Mouse (Mus musculus) heart, embryonic 16.5 days (tissue): ENCODE measurements at regions not wholly inside any gene's neighbourhood (a gene's known extent, or its start where the extent isn't known, plus 50 kb on each side); places are given as distances from the start of the nearest gene placed in this dataset.

Source experiments
- ATAC-seq: fragments of 200-750 bp; cut with Nextera tagmentation; replicated peaks from 2 replicates; pipeline ENCODE4 v1.8.0; 2017; ENCODE audit warnings: moderate number of reproducible peaks; ENCODE audit not compliant: insufficient read depth, low FRiP score; ENCODE audit errors: extremely low read depth
- H3K27ac ChIP-seq: fragments of 300-500 bp; sonication (generic); 2 replicates; pipeline ENCODE4 v1.5.1; 2014; ENCODE audit warnings: mild to moderate bottlenecking, low read length, control low read depth, moderate library complexity
- H3K27me3 ChIP-seq: fragments of 300-500 bp; sonication (generic); 2 replicates; pipeline ENCODE4 v1.6.1; 2014; ENCODE audit warnings: low read length, mixed read lengths; ENCODE audit not compliant: control insufficient read depth, insufficient read depth
- H3K36me3 ChIP-seq: fragments of 300-500 bp; sonication (generic); 2 replicates; pipeline ENCODE4 v1.6.1; 2014; ENCODE audit not compliant: control insufficient read depth, insufficient read depth
- H3K4me1 ChIP-seq: fragments of 300-500 bp; sonication (generic); 2 replicates; pipeline ENCODE4 v1.6.1; 2014; ENCODE audit warnings: low read length, mixed read lengths; ENCODE audit not compliant: control insufficient read depth, insufficient read depth
- H3K4me2 ChIP-seq: fragments of 300-500 bp; sonication (generic); 2 replicates; pipeline ENCODE4 v1.6.1; 2014; ENCODE audit warnings: low read depth, mild to moderate bottlenecking, control low read depth, low read length
- H3K4me3 ChIP-seq: fragments of 300-500 bp; sonication (generic); 2 replicates; pipeline ENCODE4 v1.5.1; 2014; ENCODE audit warnings: mild to moderate bottlenecking, control low read depth, low read length
- H3K9ac ChIP-seq: fragments of 300-500 bp; sonication (generic); 2 replicates; pipeline ENCODE4 v1.6.1; 2014; ENCODE audit warnings: low read length, control low read depth
- H3K9me3 ChIP-seq: fragments of 300-500 bp; sonication (generic); replicated peaks from 2 replicates; pipeline ENCODE4 v1.6.1; 2016; ENCODE audit warnings: low read length; ENCODE audit not compliant: control insufficient read depth
- WGBS: fragments of 180-500 bp; shearing (Covaris S2); extraction: QIAGEN DNeasy Blood & Tissue Kit; methylation state at CpG from one replicate; pipeline ENCODE4 v1.1.7; 2014; 5-methylcytosine and 5-hydroxymethylcytosine counted together

DNA sequence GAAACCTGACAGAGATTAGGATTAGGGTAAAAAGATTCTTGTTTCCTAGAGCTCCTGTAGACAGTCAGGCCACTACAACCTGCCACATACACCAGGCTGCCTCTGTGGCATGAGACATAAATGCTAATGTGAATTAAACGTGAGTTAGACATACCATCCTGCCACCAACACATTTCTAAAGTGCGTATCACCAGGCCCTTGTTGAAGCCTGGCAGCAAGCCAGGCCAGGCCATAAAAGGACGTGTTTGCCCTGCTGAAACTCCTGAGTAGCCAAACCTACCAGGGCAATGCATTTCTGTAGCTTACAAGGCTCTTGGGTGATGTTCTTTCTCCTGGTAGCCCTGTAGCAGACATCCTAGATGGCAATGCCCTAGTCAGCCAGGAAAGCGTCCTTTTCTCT lies 63.4 kb upstream of the Gm5458 start:
- H3K4me3 ChIP-seq: no peak overlapping the region
- no peaks in the 10 kb centered on the region for H3K27me3 ChIP-seq
- no peaks in the 10 kb centered on the region for H3K9me3 ChIP-seq
- no peaks in the 10 kb centered on the region for H3K36me3 ChIP-seq
- ATAC-seq: 0 out of 2 replicates have a peak, but pooled peaks have one; percentile 49
- H3K9ac ChIP-seq: no peak overlapping the region
- 0 out of 2 replicates have a peak, but pooled peaks cover 7% of the 10 kb centered on the region for H3K4me1 ChIP-seq
- no peak overlapping the region for H3K4me2 ChIP-seq
- H3K27ac ChIP-seq: no peak overlapping the region
- 26% methylated on average over 4 of the region's 4 CpGs for WGBS

DNA sequence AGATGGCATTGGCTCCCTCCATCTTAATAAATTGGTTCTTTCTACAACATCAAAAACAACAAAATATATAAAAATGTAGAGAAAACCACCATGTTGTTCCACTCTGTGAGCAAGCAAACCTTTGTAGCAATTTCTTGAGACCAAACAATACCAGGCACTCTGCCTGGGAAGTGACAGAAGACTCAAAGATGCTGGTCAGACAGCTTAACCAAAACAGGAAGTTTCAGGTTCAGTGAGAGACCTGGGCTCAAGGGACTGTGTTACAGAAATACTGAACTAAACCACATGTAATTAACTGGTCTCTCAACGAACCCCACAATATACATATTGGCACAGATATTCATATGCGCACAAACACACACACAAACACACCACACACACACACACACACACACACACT lies 71.7 kb upstream of the Gm5458 start:
- Histone ChIP-seq H3K36me3 (no peaks in the 10 kb centered on the region), H3K9ac (no peak overlapping the region), H3K4me1 (no peaks in the 10 kb centered on the region), H3K9me3 (no peaks in the 10 kb centered on the region), H3K4me2 (no peak overlapping the region), H3K4me3 (no peak overlapping the region), H3K27ac (no peak overlapping the region), H3K27me3 (no peaks in the 10 kb centered on the region)
- no peak for ATAC-seq
- 68% methylated on average over 2 of the region's 2 CpGs for WGBS

- ATAC-seq: no peak
- Histone ChIP-seq H3K4me3 (no peak overlapping the region), H3K27me3 (no peaks in the 10 kb centered on the region), H3K36me3 (no peaks in the 10 kb centered on the region), H3K27ac (no peak overlapping the region), H3K9me3 (no peaks in the 10 kb centered on the region), H3K9ac (no peak overlapping the region), H3K4me2 (no peak overlapping the region), H3K4me1 (no peaks in the 10 kb centered on the region)
Measured at GRCm38 (mm10) chr14:19688426-19688825, 62.6 kb upstream of the Nid2 start.

DNA sequence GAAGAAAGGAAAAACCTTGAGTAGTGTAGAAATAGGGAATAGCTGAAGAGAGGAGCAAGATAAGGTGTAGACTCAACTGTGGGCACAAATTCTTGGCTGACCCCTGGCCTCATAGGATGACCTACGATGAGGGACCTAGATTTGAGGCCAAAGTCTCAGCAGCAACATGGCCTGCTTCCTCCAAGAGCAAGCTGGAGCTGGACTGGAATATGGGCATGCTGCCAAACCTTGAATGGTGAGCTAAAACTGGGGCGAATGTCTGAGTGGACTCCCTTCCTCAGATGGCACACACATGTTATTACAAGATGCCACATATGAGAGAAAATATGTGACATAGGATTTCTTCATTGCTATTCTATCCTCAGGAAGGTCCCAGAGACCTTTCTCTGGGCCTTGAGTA lies 57.5 kb upstream of the Nid2 start:
- ATAC-seq: no peak
- no peak overlapping the region for H3K4me3 ChIP-seq

DNA sequence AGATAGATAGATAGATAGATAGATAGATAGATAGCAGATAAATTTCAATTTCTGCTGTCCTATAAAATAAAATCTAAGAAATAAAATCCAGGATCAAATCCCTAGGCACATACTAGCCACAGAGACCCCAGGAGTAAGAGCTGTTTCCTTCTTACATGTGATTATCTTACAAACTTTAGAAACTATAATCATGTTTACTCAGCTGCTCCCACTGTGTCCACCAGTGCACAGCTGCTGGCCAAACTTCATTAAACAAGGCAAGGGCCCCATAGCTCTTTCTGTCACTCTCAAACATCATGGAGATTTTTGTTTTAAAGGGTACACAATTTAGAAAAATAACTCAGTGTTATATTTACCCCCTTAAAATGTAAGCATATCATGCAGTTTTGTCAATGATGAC lies 56.8 kb upstream of the Nid2 start:
- H3K4me1 ChIP-seq: peaks cover 4% of the 10 kb centered on the region; the same call in 1 of the 2 replicates

More for the DNA sequence above, 57.5 kb upstream of the Nid2 start:
- Histone ChIP-seq H3K9me3 (no peaks in the 10 kb centered on the region), H3K36me3 (no peaks in the 10 kb centered on the region), H3K27me3 (no peaks in the 10 kb centered on the region), H3K9ac (no peak overlapping the region), H3K4me1 (peaks cover 4% of the 10 kb centered on the region; the same call in 1 of the 2 replicates), H3K27ac (no peak overlapping the region), H3K4me2 (no peak overlapping the region)
- 33% methylated on average over 2 of the region's 2 CpGs for WGBS

DNA sequence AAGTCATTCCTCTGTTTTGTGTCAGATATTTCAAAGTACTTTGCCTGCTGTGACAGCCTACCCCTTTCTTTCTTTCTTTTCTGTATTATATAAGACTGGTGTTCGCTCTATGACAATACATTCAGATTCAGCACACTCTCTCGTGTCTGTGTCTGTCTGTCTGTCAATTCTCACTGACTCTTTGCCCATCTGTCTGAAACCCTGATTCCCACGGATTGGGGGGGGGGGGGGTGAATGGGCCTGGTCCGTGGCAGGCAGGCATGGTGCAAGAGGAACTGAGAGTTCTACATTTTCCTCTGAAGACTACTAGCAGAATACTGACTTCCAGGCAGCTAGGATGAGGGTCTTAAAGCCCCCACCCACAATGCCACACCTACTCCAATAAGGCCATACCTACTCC lies 51.6 kb upstream of the Nid2 start:
- H3K4me1 ChIP-seq: no peaks in the 10 kb centered on the region
- no peaks in the 10 kb centered on the region for H3K9me3 ChIP-seq
- no peak overlapping the region for H3K4me3 ChIP-seq
- H3K4me2 ChIP-seq: no peak overlapping the region
- H3K36me3 ChIP-seq: no peaks in the 10 kb centered on the region
- H3K9ac ChIP-seq: no peak overlapping the region
- no peak for ATAC-seq
- no peaks in the 10 kb centered on the region for H3K27me3 ChIP-seq
- H3K27ac ChIP-seq: no peak overlapping the region
- WGBS: 63% methylated on average over 4 of the region's 4 CpGs

More for the DNA sequence above, 56.8 kb upstream of the Nid2 start:
- no peaks in the 10 kb centered on the region for H3K9me3 ChIP-seq
- H3K9ac ChIP-seq: no peak overlapping the region
- H3K27ac ChIP-seq: no peak overlapping the region
- no peaks in the 10 kb centered on the region for H3K36me3 ChIP-seq
- no peak for ATAC-seq
- no peak overlapping the region for H3K4me2 ChIP-seq
- H3K4me3 ChIP-seq: no peak overlapping the region
- no peaks in the 10 kb centered on the region for H3K27me3 ChIP-seq
